Mouse (Mus musculus) CH12.LX (cell line): ENCODE measurements around the gene Atr. TPM values are rescaled to one million over a fixed set of nuclear protein-coding genes. Genes with fewer than 3 reads are reported as not detected.

Experiments
- DNase-seq: peaks from one replicate; pipeline ENCODE4 v3.0.0-alpha.2; 2013; ENCODE audit errors: extremely low read depth
- H3K27ac ChIP-seq: 2 replicates; pipeline ENCODE4 v1.5.1; 2012; ENCODE audit warnings: low read depth, mild to moderate bottlenecking, control low read depth, moderate library complexity; ENCODE audit not compliant: insufficient read depth
- H3K27me3 ChIP-seq: replicated peaks from 2 replicates; pipeline ENCODE3; 2012; ENCODE audit warnings: inconsistent platforms
- H3K36me3 ChIP-seq, 2 experiments: replicated peaks in 1 of 2; 2 replicates each; pipeline versions ENCODE3 to v1.6.1; 2012; ENCODE audit warnings: inconsistent platforms in 1 of 2, low read length in 1 of 2, mild to moderate bottlenecking in 1 of 2, mixed read lengths in 1 of 2, moderate library complexity in 1 of 2; ENCODE audit not compliant: control insufficient read depth in 1 of 2, insufficient read depth in 1 of 2
- H3K4me1 ChIP-seq, 2 experiments: 2 replicates each; pipeline ENCODE4 v1.6.1; 2012; ENCODE audit warnings: inconsistent platforms in 1 of 2, moderate library complexity in 1 of 2; ENCODE audit not compliant: insufficient read depth in 2 of 2, control insufficient read depth in 1 of 2
- H3K4me2 ChIP-seq: 2 replicates; pipeline ENCODE4 v1.6.1; 2012; ENCODE audit warnings: low read depth, mild to moderate bottlenecking, control low read depth; ENCODE audit not compliant: poor library complexity, insufficient read depth, severe bottlenecking
- H3K4me3 ChIP-seq, 3 experiments: fragments of 150-350 bp in 1 of 3; sonication (generic) in 1 of 3; replicated peaks in 1 of 3; 2 replicates each; pipeline versions ENCODE3 to v1.5.1; 2011 to 2012; ENCODE audit warnings: low read depth in 2 of 3, low read length in 2 of 3, mild to moderate bottlenecking in 2 of 3, moderate library complexity in 2 of 3, control low read depth in 1 of 3, improper control_type of control experiment in 1 of 3, inconsistent platforms in 1 of 3, mixed read lengths in 1 of 3; ENCODE audit not compliant: poor library complexity in 1 of 3
- H3K79me2 ChIP-seq: replicated peaks from 2 replicates; pipeline ENCODE4 v1.6.1; 2012; ENCODE audit warnings: mild to moderate bottlenecking, moderate library complexity; ENCODE audit not compliant: control insufficient read depth, poor library complexity, insufficient read depth, severe bottlenecking; ENCODE audit errors: extremely low read depth
- H3K9ac ChIP-seq: 2 replicates; pipeline ENCODE4 v1.6.1; 2012; ENCODE audit warnings: low read depth, mild to moderate bottlenecking, control low read depth, moderate library complexity; ENCODE audit not compliant: insufficient read depth
- H3K9me3 ChIP-seq: replicated peaks from 2 replicates; pipeline ENCODE3; 2012; ENCODE audit warnings: low read length, inconsistent platforms, mixed read lengths
- BHLHE40 ChIP-seq: IDR thresholded peaks from 2 replicates; pipeline ENCODE4 v1.6.1; 2011; ENCODE audit warnings: mild to moderate bottlenecking, low read depth, low read length, improper control_type of control experiment
- CHD1 ChIP-seq: IDR thresholded peaks from 2 replicates; pipeline ENCODE4 v1.6.1; 2012; ENCODE audit warnings: low read depth, low read length, improper control_type of control experiment, inconsistent platforms
- CHD2 ChIP-seq: IDR thresholded peaks from 2 replicates; pipeline ENCODE4 v1.6.1; 2011; ENCODE audit warnings: low read length, improper control_type of control experiment
- CTCF ChIP-seq, 2 experiments: IDR thresholded peaks in 1 of 2; conservative IDR thresholded peaks in 1 of 2; 2 replicates each; pipeline ENCODE4 v1.5.1; 2011 to 2012; ENCODE audit warnings: low read depth in 2 of 2, low read length in 2 of 2, improper control_type of control experiment in 1 of 2, inconsistent platforms in 1 of 2, mild to moderate bottlenecking in 1 of 2, moderate library complexity in 1 of 2
- E2F4 ChIP-seq: IDR thresholded peaks from 2 replicates; pipeline ENCODE4 v1.6.1; 2011; ENCODE audit warnings: low read depth, low read length, improper control_type of control experiment; ENCODE audit not compliant: insufficient replicate concordance
- ETS1 ChIP-seq: conservative IDR thresholded peaks from 2 replicates; pipeline ENCODE4 v1.6.1; 2012; ENCODE audit warnings: low read depth, mild to moderate bottlenecking, inconsistent platforms, low read length, improper control_type of control experiment, moderate library complexity
- JUN ChIP-seq: IDR thresholded peaks from 2 replicates; pipeline ENCODE4 v1.6.1; 2011; ENCODE audit warnings: low read depth, mild to moderate bottlenecking, low read length, improper control_type of control experiment, moderate library complexity; ENCODE audit not compliant: insufficient read depth
- JUND ChIP-seq: conservative IDR thresholded peaks from 2 replicates; pipeline ENCODE4 v1.6.1; 2011; ENCODE audit warnings: low read depth, low read length, improper control_type of control experiment
- MAFK ChIP-seq: IDR thresholded peaks from 2 replicates; pipeline ENCODE4 v1.6.1; 2011; ENCODE audit warnings: low read length, improper control_type of control experiment; ENCODE audit not compliant: insufficient replicate concordance
- MYC ChIP-seq: IDR thresholded peaks from 2 replicates; pipeline ENCODE4 v1.6.1; 2011; ENCODE audit warnings: low read depth, mild to moderate bottlenecking, improper control_type of control experiment, low read length
- NELFE ChIP-seq: IDR thresholded peaks from 2 replicates; pipeline ENCODE4 v1.6.1; 2011; ENCODE audit warnings: low read depth, low read length, improper control_type of control experiment
- NRF1 ChIP-seq: IDR thresholded peaks from 2 replicates; pipeline ENCODE4 v1.6.1; 2014; ENCODE audit warnings: low read depth, mild to moderate bottlenecking, inconsistent platforms, low read length, improper control_type of control experiment, moderate library complexity
- PAX5 ChIP-seq: IDR thresholded peaks from 2 replicates; pipeline ENCODE4 v1.6.1; 2012; ENCODE audit warnings: low read length, inconsistent platforms, mixed read lengths
- RAD21 ChIP-seq: IDR thresholded peaks from 2 replicates; pipeline ENCODE4 v1.6.1; 2011; ENCODE audit warnings: low read depth, mild to moderate bottlenecking, low read length, improper control_type of control experiment, moderate library complexity
- RCOR1 ChIP-seq: conservative IDR thresholded peaks from 2 replicates; pipeline ENCODE4 v1.6.1; 2012; ENCODE audit warnings: low read depth, mild to moderate bottlenecking, inconsistent platforms, low read length, improper control_type of control experiment
- SIN3A ChIP-seq: IDR thresholded peaks from 2 replicates; pipeline ENCODE4 v1.6.1; 2012; ENCODE audit warnings: low read length, improper control_type of control experiment, inconsistent platforms
- SMC3 ChIP-seq: IDR thresholded peaks from 2 replicates; pipeline ENCODE4 v1.6.1; 2011; ENCODE audit warnings: low read depth, low read length, improper control_type of control experiment
- UBTF ChIP-seq: IDR thresholded peaks from 2 replicates; pipeline ENCODE4 v1.6.1; 2012; ENCODE audit warnings: low read depth, mild to moderate bottlenecking, inconsistent platforms, low read length, improper control_type of control experiment, moderate library complexity
- USF1 ChIP-seq: IDR thresholded peaks from 2 replicates; pipeline ENCODE4 v1.6.1; 2014; ENCODE audit warnings: low read depth, mild to moderate bottlenecking, inconsistent platforms, low read length, improper control_type of control experiment
- USF2 ChIP-seq: conservative IDR thresholded peaks from 2 replicates; pipeline ENCODE4 v1.6.1; 2011; ENCODE audit warnings: low read depth, low read length, improper control_type of control experiment
- ZNF384 ChIP-seq: IDR thresholded peaks from 2 replicates; pipeline ENCODE4 v1.6.1; 2012; ENCODE audit warnings: low read depth, low read length, improper control_type of control experiment, inconsistent platforms
- dilution Hi-C: fragments of 300-500 bp; cut with MboI; formaldehyde crosslinking; loops from 2 replicates; pipeline ENCODE4 v1.14.3; 2020; ENCODE audit warnings: low sequenced_read_pairs; ENCODE audit not compliant: extremely low pct_unique_long_range_greater_than_20kb, extremely low pct_ligation_motif_present
- in situ Hi-C: fragments of 300-500 bp; cut with MboI; formaldehyde crosslinking; loops from 3 replicates; pipeline ENCODE4 v1.14.3; 2019; ENCODE audit warnings: low sequenced_read_pairs, low pct_ligation_motif_present, low pct_unique_long_range_greater_than_20kb, mixed read lengths
- polyA plus RNA-seq: library from polyadenylated mRNA; unstranded; fragments of >175 nt; gene quantifications from 2 replicates; pipeline ENCODE4 v1.2.1, GENCODE M21; 2012; ENCODE audit warnings: low read depth; ENCODE audit not compliant: insufficient read length
- total RNA-seq, 2 experiments: library from RNA; depleted of rRNA; stranded (reverse); fragments of 300-350 nt in 1 of 2; fragments of >200 nt in 1 of 2; gene quantifications; 2 replicates each; pipeline ENCODE4 v1.2.3; 2012 to 2014

Gene Atr
- total and polyA plus RNA-seq, 3 experiments = 18.5 to 37.4 (median 23.3) TPM

GRCm38 (mm10) chr9:95844825-95845460, 12.5 kb upstream of the Atr start, which contains the start of gene Pls1:
Gene Pls1, minus strand, starts transcription at chr9:95845311.
- H3K4me1 ChIP-seq = peaks cover 0 to under 1% of the 10 kb centered on the region in 2 experiments; a peak in 1 of 4 replicates
- in situ Hi-C loops = loop anchor here (10.0 to 25.0 kb wide), 2 partner anchors 60 to 158 kb away; no protein-coding TSS in a partner anchor

GRCm38 (mm10) chr9:95845711-95846110, 11.7 kb upstream of the Atr start:
- no peak for DNase-seq
- no peaks in the 10 kb centered on the region for H3K9me3 ChIP-seq
- in situ Hi-C loops (loop anchor here (10.0 to 25.0 kb wide), 2 partner anchors 61 to 158 kb away; no protein-coding TSS in a partner anchor), dilution Hi-C loops (no loop called here)
- H3K36me3 ChIP-seq = no peaks in the 10 kb centered on the region
- H3K27ac ChIP-seq = no peak overlapping the region
- no peak overlapping the region for H3K9ac ChIP-seq
- H3K4me2 ChIP-seq = no peak overlapping the region
- H3K27me3 ChIP-seq = peaks cover 2% of the 10 kb centered on the region
- H3K4me3 ChIP-seq = no peak overlapping the region
- peaks cover 0 to 3% of the 10 kb centered on the region in 2 experiments; a peak in 1 of 4 replicates for H3K4me1 ChIP-seq
- no peaks in the 10 kb centered on the region for H3K79me2 ChIP-seq
- no peak for TF ChIP-seq MYC
- no peak for TF ChIP-seq UBTF
- TF ChIP-seq CHD2 = no peak
- no peak for TF ChIP-seq CTCF (conservative IDR thresholded peaks at IDR 0.05 in 1 of 2, IDR thresholded peaks at IDR 0.05 in 1 of 2; ENCODE audit: low read depth in 2 of 2, low read length in 2 of 2)
- no peak for TF ChIP-seq ETS1
- TF ChIP-seq SMC3 = no peak
- no peak for TF ChIP-seq RAD21
- no peak for TF ChIP-seq E2F4
- TF ChIP-seq RCOR1 = no peak
- TF ChIP-seq ZNF384 = no peak
- no peak for TF ChIP-seq USF2
- TF ChIP-seq PAX5 = no peak
- no peak for TF ChIP-seq JUN
- TF ChIP-seq MAFK = no peak
- TF ChIP-seq JUND = no peak
- TF ChIP-seq NELFE = no peak
- TF ChIP-seq SIN3A = no peak
- no peak for TF ChIP-seq NRF1
- TF ChIP-seq BHLHE40 = no peak
- TF ChIP-seq CHD1 = no peak
- TF ChIP-seq, all 38 proteins: peak for 0

More at GRCm38 (mm10) chr9:95844825-95845460, 12.5 kb upstream of the Atr start, which contains the start of gene Pls1:
- no peaks in the 10 kb centered on the region for H3K36me3 ChIP-seq
- dilution Hi-C loops = no loop called here
- H3K9ac ChIP-seq = no peak within 1 kb of the TSS
- peak within 1 kb of the TSS; percentile 84 for H3K4me2 ChIP-seq
- peak within 1 kb of the TSS in 2 of 3 experiments; percentile 26 to 58 for H3K4me3 ChIP-seq
- no peaks in the 10 kb centered on the region for H3K9me3 ChIP-seq
- peak; percentile 36 for DNase-seq
- H3K27me3 ChIP-seq = peaks cover 2% of the 10 kb centered on the region
- H3K27ac ChIP-seq = no peak within 1 kb of the TSS
- no peaks in the 10 kb centered on the region for H3K79me2 ChIP-seq
- peak; percentile 92 for TF ChIP-seq NRF1
- TF ChIP-seq USF1 = no peak
- TF ChIP-seq ZNF384 = no peak
